Mouse (Mus musculus): ENCODE measurements around the gene Prkch.

GRCm38 (mm10) chr12:73769536-73769935 is 184.9 kb downstream of the Prkch start:
- no peak for TF ChIP-seq CTCF (IDR thresholded peaks at IDR 0.05; ENCODE audit: borderline replicate concordance, extremely low read depth, insufficient read depth, insufficient read length)
- no peak for TF ChIP-seq POLR2A (IDR thresholded peaks at IDR 0.05; ENCODE audit: borderline replicate concordance, extremely low read depth, insufficient read depth, insufficient read length, poor library complexity, severe bottlenecking)

Data from brain, embryonic 14.5 days (tissue).